9 mouse cellular contexts compared by ENCODE assay signal in genomic region chr15:86134941-86135783, GRCm38 (mm10). TPM values are rescaled to one million over a fixed set of nuclear protein-coding genes. Genes with fewer than 3 reads are reported as not detected.
DNase-seq lines count a peak whose midpoint lies in the region; ATAC-seq and TF ChIP-seq lines count a peak whose summit lies in the region.
"Had no signal": no experiment of that assay in that cellular context is flagged by ENCODE, and none has a peak within 500 bp of the region (broad histone marks: within the 10 kb centered on the region; RNA-seq: fewer than 3 reads in every experiment).

No protein-coding gene starts in this region.

- H3K4me2 ChIP-seq in embryonic facial prominence, embryonic 12.5 days (replicated peaks): no peak overlapping the region
- H3K4me2 ChIP-seq in kidney, postnatal 0 days (ENCODE audit: low read length): no peak overlapping the region
- no peak overlapping the region for H3K4me2 ChIP-seq in liver, embryonic 11.5 days
- H3K4me2 ChIP-seq in stomach, embryonic 15.5 days: no peak overlapping the region
- H3K4me2 ChIP-seq: embryonic facial prominence, embryonic 13.5 days had no signal

- TF ChIP-seq CTCF in kidney, postnatal 0 days (IDR thresholded peaks at IDR 0.05; ENCODE audit: low read depth): peak; percentile 91

- H3K4me1 ChIP-seq in embryonic facial prominence, embryonic 12.5 days: no peaks in the 10 kb centered on the region
- no peaks in the 10 kb centered on the region for H3K4me1 ChIP-seq in heart, embryonic 10.5 days
- no peaks in the 10 kb centered on the region for H3K4me1 ChIP-seq in kidney, postnatal 0 days (replicated peaks; ENCODE audit: insufficient read depth, low read length)
- no peaks in the 10 kb centered on the region for H3K4me1 ChIP-seq in liver, embryonic 11.5 days (replicated peaks; ENCODE audit: control insufficient read depth, insufficient read depth, low read length)
- no peaks in the 10 kb centered on the region for H3K4me1 ChIP-seq in stomach, embryonic 15.5 days

- H3K27ac ChIP-seq in embryonic facial prominence, embryonic 12.5 days: no peak overlapping the region
- no peak overlapping the region for H3K27ac ChIP-seq in heart, embryonic 10.5 days
- no peak overlapping the region for H3K27ac ChIP-seq in kidney, postnatal 0 days
- no peak overlapping the region for H3K27ac ChIP-seq in liver, embryonic 11.5 days (ENCODE audit: low read depth, low read length)
- H3K27ac ChIP-seq in stomach, embryonic 15.5 days: no peak overlapping the region
- H3K27ac ChIP-seq: embryonic facial prominence, embryonic 13.5 days had no signal

- WGBS in embryonic facial prominence, embryonic 12.5 days: 49% methylated on average over 18 of the region's 18 CpGs
- 44% methylated on average over 18 of the region's 18 CpGs for WGBS in heart, embryonic 10.5 days
- WGBS in kidney, postnatal 0 days: 37% methylated on average over 18 of the region's 18 CpGs
- WGBS in liver, embryonic 11.5 days: 51% methylated on average over 18 of the region's 18 CpGs
- 38% methylated on average over 18 of the region's 18 CpGs for WGBS in stomach, embryonic 15.5 days

- 0 out of 2 replicates have a peak, but pooled peaks have one; percentile 6 for ATAC-seq in embryonic facial prominence, embryonic 12.5 days (ENCODE audit: insufficient number of reproducible peaks, insufficient read depth, low FRiP score, low TSS enrichment)
- no peak; the same call in 1 of the 2 replicates for ATAC-seq in kidney, postnatal 0 days (replicated peaks; ENCODE audit: low FRiP score, low read depth)
- ATAC-seq in liver, embryonic 11.5 days (replicated peaks; ENCODE audit: low FRiP score): peak; percentile 28; the same call in 1 of the 2 replicates
- ATAC-seq in stomach, embryonic 15.5 days (ENCODE audit: insufficient read depth, low FRiP score, low read depth): peak; percentile 33; the same call in 1 of the 2 replicates

- H3K27me3 ChIP-seq in embryonic facial prominence, embryonic 12.5 days: no peaks in the 10 kb centered on the region
- H3K27me3 ChIP-seq in heart, embryonic 10.5 days (ENCODE audit: insufficient read depth, poor library complexity, severe bottlenecking): no peaks in the 10 kb centered on the region
- H3K27me3 ChIP-seq in kidney, postnatal 0 days (ENCODE audit: insufficient read depth, low read length): no peaks in the 10 kb centered on the region
- H3K27me3 ChIP-seq in liver, embryonic 11.5 days (replicated peaks; ENCODE audit: control insufficient read depth, insufficient read depth, low read length): no peaks in the 10 kb centered on the region
- H3K27me3 ChIP-seq in stomach, embryonic 15.5 days (replicated peaks): no peaks in the 10 kb centered on the region
- H3K27me3 ChIP-seq: embryonic facial prominence, embryonic 13.5 days had no signal

- no peak overlapping the region for H3K9ac ChIP-seq in embryonic facial prominence, embryonic 12.5 days
- no peak overlapping the region for H3K9ac ChIP-seq in kidney, postnatal 0 days (ENCODE audit: low read depth, low read length)
- no peak overlapping the region for H3K9ac ChIP-seq in liver, embryonic 11.5 days (ENCODE audit: low read depth, low read length)
- no peak overlapping the region for H3K9ac ChIP-seq in stomach, embryonic 15.5 days
- H3K9ac ChIP-seq: embryonic facial prominence, embryonic 13.5 days had no signal

- peak; percentile 83 to 84 for DNase-seq in B cell, adult 2 months
- peak; percentile 88 to 90 for DNase-seq in adrenal gland, postnatal 36 days
- DNase-seq in heart, embryonic 10.5 days (ENCODE audit: low spot score): peak; percentile 87
- DNase-seq in kidney, postnatal 0 days (ENCODE audit: low spot score): peak; percentile 91
- DNase-seq in liver, embryonic 11.5 days (ENCODE audit: low spot score): peak; percentile 83
- DNase-seq in neural tube, embryonic 10.5 days (ENCODE audit: extremely low spot score, low spot score): peak; percentile 94

- peaks cover 51% of the 10 kb centered on the region for H3K36me3 ChIP-seq in embryonic facial prominence, embryonic 12.5 days
- peaks cover 53% of the 10 kb centered on the region for H3K36me3 ChIP-seq in heart, embryonic 10.5 days
- peaks cover 33% of the 10 kb centered on the region for H3K36me3 ChIP-seq in kidney, postnatal 0 days (ENCODE audit: insufficient read depth, low read length)
- peaks cover 7% of the 10 kb centered on the region for H3K36me3 ChIP-seq in liver, embryonic 11.5 days (ENCODE audit: control insufficient read depth, insufficient read depth, low read length)
- H3K36me3 ChIP-seq in stomach, embryonic 15.5 days: peaks cover 26% of the 10 kb centered on the region

- no peak overlapping the region for H3K4me3 ChIP-seq in embryonic facial prominence, embryonic 12.5 days
- H3K4me3 ChIP-seq in heart, embryonic 10.5 days: no peak overlapping the region
- no peak overlapping the region for H3K4me3 ChIP-seq in kidney, postnatal 0 days (replicated peaks; ENCODE audit: low read depth, low read length)
- H3K4me3 ChIP-seq in liver, embryonic 11.5 days (ENCODE audit: low read depth, low read length): no peak overlapping the region
- no peak overlapping the region for H3K4me3 ChIP-seq in stomach, embryonic 15.5 days (replicated peaks)
- H3K4me3 ChIP-seq: embryonic facial prominence, embryonic 13.5 days had no signal

- no peaks in the 10 kb centered on the region for H3K9me3 ChIP-seq in embryonic facial prominence, embryonic 12.5 days
- no peaks in the 10 kb centered on the region for H3K9me3 ChIP-seq in heart, embryonic 10.5 days
- H3K9me3 ChIP-seq in kidney, postnatal 0 days (replicated peaks; ENCODE audit: low read length): no peaks in the 10 kb centered on the region
- H3K9me3 ChIP-seq in liver, embryonic 11.5 days (ENCODE audit: control insufficient read depth, low read length): no peaks in the 10 kb centered on the region
- H3K9me3 ChIP-seq in stomach, embryonic 15.5 days: no peaks in the 10 kb centered on the region
- H3K9me3 ChIP-seq: embryonic facial prominence, embryonic 13.5 days had no signal

RNA-seq across cellular contexts. Expression of gene Cerk, which starts 50.8 kb away (rescaled TPM):
- 10 to 100 TPM; 27.1 to 74.2 TPM for total RNA-seq in adrenal gland, postnatal 36 days (2021)
- 20.5 and 22.8 TPM in 2 replicates for polyA plus RNA-seq in embryonic facial prominence, embryonic 12.5 days (2016; fragmentation: Nextera tagmentation; extraction: Ambion mirVana)
- polyA plus RNA-seq in heart, embryonic 10.5 days (2016; fragmentation: Nextera tagmentation; extraction: Ambion mirVana): 8.3 and 10.3 TPM in 2 replicates
- polyA plus RNA-seq in kidney, postnatal 0 days (2015; fragmentation: Nextera tagmentation; extraction: Ambion mirVana): 9.4 and 10.6 TPM in 2 replicates
- polyA plus RNA-seq in liver, embryonic 11.5 days (2014; fragmentation: Nextera tagmentation; extraction: Ambion mirVana): 8.4 and 8.5 TPM in 2 replicates
- polyA plus RNA-seq in stomach, embryonic 15.5 days (2015; fragmentation: Nextera tagmentation; extraction: Ambion mirVana): 11.0 and 12.1 TPM in 2 replicates
